Mouse (Mus musculus): ENCODE measurements around the gene 1700028K03Rik. TPM values are rescaled to one million over a fixed set of nuclear protein-coding genes. Genes with fewer than 3 reads are reported as not detected.

1700028K03Rik gene
- polyA plus RNA-seq, 1 experiment from 2014 or later, result 0.21 TPM

GRCm38 (mm10) chr5:107511326-107511725, 23.2 kb upstream of the 1700028K03Rik start:
- WGBS, result 34% methylated on average over 2 of the region's 2 CpGs

GRCm38 (mm10) chr5:107513583-107513982, 20.9 kb upstream of the 1700028K03Rik start:
- no peak overlapping the region for H3K9ac ChIP-seq
- no peaks in the 10 kb centered on the region for H3K27me3 ChIP-seq (replicated peaks)
- no peak overlapping the region for H3K4me3 ChIP-seq (replicated peaks)
- H3K36me3 ChIP-seq, result no peaks in the 10 kb centered on the region
- H3K4me1 ChIP-seq (replicated peaks), result no peaks in the 10 kb centered on the region
- ATAC-seq, result no peak
- no peaks in the 10 kb centered on the region for H3K9me3 ChIP-seq
- no peak overlapping the region for H3K27ac ChIP-seq
- 46% methylated on average over 7 of the region's 7 CpGs for WGBS
- H3K4me2 ChIP-seq (replicated peaks), result no peak overlapping the region

More at GRCm38 (mm10) chr5:107511326-107511725, 23.2 kb upstream of the 1700028K03Rik start:
- H3K4me2 ChIP-seq (replicated peaks), result no peak overlapping the region
- no peak overlapping the region for H3K9ac ChIP-seq
- no peak overlapping the region for H3K4me3 ChIP-seq (replicated peaks)
- ATAC-seq, result no peak
- H3K36me3 ChIP-seq, result no peaks in the 10 kb centered on the region
- no peaks in the 10 kb centered on the region for H3K27me3 ChIP-seq (replicated peaks)
- no peaks in the 10 kb centered on the region for H3K9me3 ChIP-seq
- H3K27ac ChIP-seq, result no peak overlapping the region
- H3K4me1 ChIP-seq (replicated peaks), result no peaks in the 10 kb centered on the region

GRCm38 (mm10) chr5:107515453-107515852, 19.1 kb upstream of the 1700028K03Rik start:
- H3K4me2 ChIP-seq (replicated peaks), result no peak overlapping the region
- H3K27me3 ChIP-seq (replicated peaks), result no peaks in the 10 kb centered on the region
- no peak overlapping the region for H3K4me3 ChIP-seq (replicated peaks)
- whole genome bisulfite sequencing, result 96% methylated on average over 3 of the region's 3 CpGs
- H3K27ac ChIP-seq, result no peak overlapping the region
- H3K9ac ChIP-seq, result no peak overlapping the region
- no peaks in the 10 kb centered on the region for H3K36me3 ChIP-seq
- ATAC-seq, result no peak
- H3K9me3 ChIP-seq, result no peaks in the 10 kb centered on the region
- no peaks in the 10 kb centered on the region for H3K4me1 ChIP-seq (replicated peaks)

DNA sequence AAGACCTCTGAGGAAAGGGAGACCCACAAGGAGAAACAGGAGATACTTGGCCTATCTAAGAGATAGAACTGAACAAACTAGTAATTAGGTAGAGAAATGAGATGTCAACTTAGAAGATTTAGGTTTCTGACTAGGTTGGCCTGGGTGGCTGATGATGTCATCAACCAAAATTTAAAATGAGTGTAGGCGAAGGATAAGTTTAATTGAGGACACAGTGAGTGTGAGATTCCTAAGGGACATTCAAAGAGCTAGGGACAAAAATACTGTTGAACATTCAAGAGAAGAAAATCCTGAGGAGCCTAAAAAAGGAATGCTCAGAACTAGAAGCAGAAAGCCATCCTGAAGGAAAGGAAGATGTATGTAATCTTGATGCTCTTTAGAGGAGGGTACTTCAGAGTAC, 18.4 kb upstream of the 1700028K03Rik start:
- WGBS, result 97% methylated on average over 1 of the region's 1 CpGs
- ATAC-seq, result no peak
- no peak overlapping the region for H3K27ac ChIP-seq

DNA sequence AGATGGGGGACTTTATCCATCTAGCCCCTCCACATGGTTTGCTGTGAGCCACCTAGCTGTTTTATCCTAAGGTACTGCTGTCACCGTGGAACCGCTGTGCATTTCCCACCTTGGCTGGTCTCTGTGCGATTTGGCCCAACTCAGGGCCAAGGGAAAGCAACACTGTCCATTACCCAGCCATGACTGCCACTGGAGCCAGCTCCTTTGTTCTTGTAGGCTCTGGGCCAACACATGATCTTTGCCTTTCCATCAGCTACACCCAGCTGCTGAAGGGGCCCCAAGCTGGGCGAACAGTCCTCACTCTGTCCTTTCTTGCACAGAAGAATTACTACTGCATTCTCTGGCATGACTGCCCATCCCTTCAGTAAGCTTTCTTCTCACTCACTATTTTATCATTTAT, 15.9 kb upstream of the 1700028K03Rik start:
- H3K4me3 ChIP-seq (replicated peaks), result no peak overlapping the region
- no peak overlapping the region for H3K9ac ChIP-seq
- no peaks in the 10 kb centered on the region for H3K27me3 ChIP-seq (replicated peaks)
- H3K4me2 ChIP-seq (replicated peaks), result no peak overlapping the region
- H3K9me3 ChIP-seq, result no peaks in the 10 kb centered on the region
- ATAC-seq, result no peak
- no peaks in the 10 kb centered on the region for H3K4me1 ChIP-seq (replicated peaks)
- 92% methylated on average over 4 of the region's 4 CpGs for WGBS
- no peak overlapping the region for H3K27ac ChIP-seq
- no peaks in the 10 kb centered on the region for H3K36me3 ChIP-seq

More for the DNA sequence above, 18.4 kb upstream of the 1700028K03Rik start:
- Histone ChIP-seq H3K36me3 (no peaks in the 10 kb centered on the region), H3K27me3 (replicated peaks) (no peaks in the 10 kb centered on the region), H3K4me2 (replicated peaks) (no peak overlapping the region), H3K9me3 (no peaks in the 10 kb centered on the region), H3K4me3 (replicated peaks) (no peak overlapping the region), H3K9ac (no peak overlapping the region), H3K4me1 (replicated peaks) (no peaks in the 10 kb centered on the region)

DNA sequence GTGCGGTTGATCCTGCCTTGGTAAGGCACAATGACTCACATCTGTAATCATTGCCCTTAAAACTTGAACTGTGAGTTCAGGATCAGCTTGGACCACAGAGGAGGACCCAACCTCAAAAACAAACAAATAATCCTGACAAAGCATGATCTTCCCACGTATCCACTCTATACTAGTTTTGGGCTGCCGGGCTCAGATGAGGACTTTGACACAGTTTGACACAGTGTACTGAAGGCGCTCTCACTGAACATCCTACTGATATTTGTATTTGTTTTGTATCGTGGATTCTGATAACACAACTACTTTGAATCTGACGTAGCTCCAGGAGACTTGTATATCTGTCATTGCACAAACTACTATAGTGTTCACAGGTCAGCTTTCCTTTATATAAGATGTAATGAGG, 13.1 kb upstream of the 1700028K03Rik start:
- Histone ChIP-seq H3K4me3 (replicated peaks) (no peak overlapping the region), H3K27me3 (replicated peaks) (no peaks in the 10 kb centered on the region), H3K4me1 (replicated peaks) (no peaks in the 10 kb centered on the region), H3K27ac (no peak overlapping the region), H3K9me3 (no peaks in the 10 kb centered on the region), H3K9ac (no peak overlapping the region), H3K36me3 (no peaks in the 10 kb centered on the region), H3K4me2 (replicated peaks) (no peak overlapping the region)
- no peak for ATAC-seq
- 66% methylated on average over 6 of the region's 6 CpGs for WGBS

GRCm38 (mm10) chr5:107521897-107522296, 12.6 kb upstream of the 1700028K03Rik start:
- Histone ChIP-seq H3K27ac (no peak overlapping the region), H3K4me3 (replicated peaks) (no peak overlapping the region), H3K4me2 (replicated peaks) (no peak overlapping the region), H3K4me1 (replicated peaks) (no peaks in the 10 kb centered on the region), H3K27me3 (replicated peaks) (no peaks in the 10 kb centered on the region), H3K36me3 (no peaks in the 10 kb centered on the region), H3K9me3 (no peaks in the 10 kb centered on the region), H3K9ac (no peak overlapping the region)
- 73% methylated on average over 7 of the region's 7 CpGs for WGBS
- no peak for ATAC-seq

GRCm38 (mm10) chr5:107524281-107524680, 10.2 kb upstream of the 1700028K03Rik start:
- 83% methylated on average over 10 of the region's 10 CpGs for WGBS
- H3K4me3 ChIP-seq (replicated peaks), result no peak overlapping the region
- H3K4me2 ChIP-seq (replicated peaks), result no peak overlapping the region

DNA sequence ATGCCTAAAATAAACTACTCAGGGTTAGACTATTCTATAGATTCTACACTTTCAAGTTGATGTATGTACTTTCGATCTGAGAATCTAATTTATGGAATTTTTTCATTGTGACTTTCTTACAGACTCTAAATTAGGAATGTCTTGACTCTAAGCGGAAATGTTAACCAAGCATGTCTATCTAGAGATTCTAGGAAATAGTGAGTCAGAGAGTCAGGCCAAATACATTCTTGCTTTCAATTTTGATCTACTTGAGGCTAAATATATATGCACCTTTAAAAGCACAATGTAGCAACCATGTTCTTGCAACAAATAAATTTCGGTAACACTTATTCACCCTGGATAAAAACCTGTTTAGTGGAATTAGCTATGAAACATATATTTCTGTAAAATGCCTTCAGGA, 5.7 kb upstream of the 1700028K03Rik start:
- ATAC-seq, result no peak
- Histone ChIP-seq H3K4me3 (replicated peaks) (no peak overlapping the region), H3K9me3 (no peaks in the 10 kb centered on the region), H3K36me3 (no peaks in the 10 kb centered on the region), H3K4me2 (replicated peaks) (no peak overlapping the region), H3K27ac (no peak overlapping the region), H3K9ac (no peak overlapping the region), H3K4me1 (replicated peaks) (no peaks in the 10 kb centered on the region), H3K27me3 (replicated peaks) (no peaks in the 10 kb centered on the region)
- 93% methylated on average over 3 of the region's 3 CpGs for WGBS

More at GRCm38 (mm10) chr5:107524281-107524680, 10.2 kb upstream of the 1700028K03Rik start:
- Histone ChIP-seq H3K27ac (no peak overlapping the region), H3K4me1 (replicated peaks) (no peaks in the 10 kb centered on the region), H3K36me3 (no peaks in the 10 kb centered on the region), H3K9me3 (no peaks in the 10 kb centered on the region), H3K9ac (no peak overlapping the region), H3K27me3 (replicated peaks) (no peaks in the 10 kb centered on the region)
- no peak for ATAC-seq

- Histone ChIP-seq H3K4me3 (replicated peaks) (no peak overlapping the region), H3K27me3 (replicated peaks) (no peaks in the 10 kb centered on the region), H3K9me3 (no peaks in the 10 kb centered on the region), H3K4me1 (replicated peaks) (no peaks in the 10 kb centered on the region), H3K4me2 (replicated peaks) (no peak overlapping the region), H3K27ac (no peak overlapping the region), H3K36me3 (no peaks in the 10 kb centered on the region), H3K9ac (no peak overlapping the region)
- ATAC-seq, result no peak
- WGBS, result 64% methylated on average over 2 of the region's 2 CpGs
These were observed 919 bp upstream of the 1700028K03Rik start for GRCm38 (mm10) chr5:107533590-107533989.

DNA sequence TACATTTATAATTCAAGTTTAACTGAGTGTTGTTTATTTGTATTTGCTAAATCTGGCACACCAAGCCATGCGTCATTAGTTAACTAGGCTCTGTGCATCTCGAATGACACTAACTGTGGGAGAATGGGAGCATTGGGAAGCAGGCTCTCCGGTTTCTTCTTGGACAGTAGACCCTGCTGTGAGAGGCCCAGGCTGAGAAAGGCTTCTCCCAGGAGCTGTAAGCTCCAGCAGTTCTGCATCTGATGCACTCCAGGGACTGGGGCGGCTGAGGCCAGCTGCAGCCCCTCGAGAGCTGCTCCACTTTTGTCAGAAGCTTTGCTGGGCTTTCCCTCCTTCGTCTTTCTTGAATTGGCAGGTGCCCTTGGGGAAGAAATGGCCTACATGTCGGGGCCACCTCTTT, 7.2 kb downstream of the 1700028K03Rik start:
- Histone ChIP-seq H3K27ac (no peak overlapping the region), H3K4me1 (replicated peaks) (no peaks in the 10 kb centered on the region), H3K36me3 (no peaks in the 10 kb centered on the region), H3K4me2 (replicated peaks) (no peak overlapping the region), H3K27me3 (replicated peaks) (no peaks in the 10 kb centered on the region), H3K9ac (no peak overlapping the region), H3K4me3 (replicated peaks) (no peak overlapping the region), H3K9me3 (no peaks in the 10 kb centered on the region)
- 43% methylated on average over 7 of the region's 7 CpGs for WGBS
- no peak for ATAC-seq

DNA sequence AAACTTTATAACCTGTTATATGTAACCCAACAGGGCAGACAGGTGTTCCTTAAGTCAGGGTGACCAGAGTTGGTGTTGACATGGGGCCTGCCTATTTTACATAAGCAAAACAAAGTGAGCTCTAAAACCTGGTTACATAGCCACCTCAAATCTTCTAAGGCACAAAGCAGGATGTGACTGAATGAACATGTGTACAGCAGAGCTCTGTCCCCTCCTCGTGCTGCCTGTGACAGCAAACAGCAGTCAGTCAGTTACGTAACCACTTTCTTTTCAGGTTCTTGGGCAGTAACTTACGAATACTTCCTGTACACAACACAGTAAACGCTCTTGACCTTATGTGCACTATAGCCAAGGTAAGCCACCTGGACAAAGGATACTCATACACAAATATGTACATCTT, 11.4 kb downstream of the 1700028K03Rik start:
- Histone ChIP-seq H3K4me2 (replicated peaks) (no peak overlapping the region), H3K27ac (no peak overlapping the region), H3K27me3 (replicated peaks) (no peaks in the 10 kb centered on the region), H3K36me3 (no peaks in the 10 kb centered on the region), H3K4me3 (replicated peaks) (no peak overlapping the region), H3K9ac (no peak overlapping the region), H3K4me1 (replicated peaks) (no peaks in the 10 kb centered on the region), H3K9me3 (no peaks in the 10 kb centered on the region)
- ATAC-seq, result no peak
- WGBS, result 71% methylated on average over 4 of the region's 4 CpGs

DNA sequence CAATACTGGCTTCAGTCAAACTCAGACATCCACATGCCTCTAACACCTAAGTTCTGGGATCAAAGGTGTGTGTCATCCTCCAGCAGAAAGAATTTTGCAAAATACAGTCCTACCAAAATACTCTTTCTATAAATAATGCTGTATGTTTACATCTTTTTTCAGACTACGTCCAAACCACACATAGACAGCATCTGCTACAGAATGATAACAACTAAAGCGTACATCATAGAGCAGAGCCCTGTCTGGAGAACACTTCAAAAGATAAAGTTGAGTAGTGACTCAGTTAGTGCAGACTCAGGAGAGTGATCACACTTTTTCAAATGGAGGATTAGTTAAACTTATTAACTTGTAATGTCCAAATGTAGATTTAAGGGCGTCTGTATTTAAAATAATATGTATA, 13.4 kb downstream of the 1700028K03Rik start:
- no peaks in the 10 kb centered on the region for H3K27me3 ChIP-seq (replicated peaks)
- no peak overlapping the region for H3K9ac ChIP-seq
- H3K27ac ChIP-seq, result no peak overlapping the region
- H3K4me1 ChIP-seq (replicated peaks), result no peaks in the 10 kb centered on the region
- H3K36me3 ChIP-seq, result no peaks in the 10 kb centered on the region
- WGBS, result 77% methylated on average over 3 of the region's 3 CpGs
- no peak overlapping the region for H3K4me2 ChIP-seq (replicated peaks)
- ATAC-seq, result no peak
- no peaks in the 10 kb centered on the region for H3K9me3 ChIP-seq
- no peak overlapping the region for H3K4me3 ChIP-seq (replicated peaks)
